Mouse (Mus musculus): Measurements from ENCODE around the gene Bmt2.

- TF ChIP-seq CTCF (IDR thresholded peaks at IDR 0.05; ENCODE audit: extremely low read depth, insufficient read depth, insufficient read length, insufficient replicate concordance) (no peak), POLR2A (IDR thresholded peaks at IDR 0.05; ENCODE audit: low read depth, low read length) (no peak)
Observed at GRCm38 (mm10) chr6:13632571-13632970, 45.2 kb downstream of the Bmt2 start.

All from spleen, adult 2 months (tissue).